Mouse (Mus musculus): ENCODE measurements at regions not wholly inside any gene's neighbourhood (a gene's known extent, or its start where the extent isn't known, plus 50 kb on each side); places are given as distances from the start of the nearest gene placed in this dataset.

GRCm38 (mm10) chr13:110642792-110643191, 247.9 kb downstream of the Plk2 start:
- TF ChIP-seq MYOG (IDR thresholded peaks at IDR 0.05; ENCODE audit: control insufficient read depth in 1 of 3, insufficient read depth in 1 of 3, insufficient read length in 2 of 3, low read depth in 2 of 3) (peak in 1 of 3 experiments; percentile 70), POLR2A (IDR thresholded peaks at IDR 0.05; ENCODE audit: insufficient read length, low read depth) (no peak), POLR2AphosphoS2 (IDR thresholded peaks at IDR 0.05; ENCODE audit: insufficient read length, low read depth) (no peak), E2F4 (IDR thresholded peaks at IDR 0.05; ENCODE audit: insufficient read depth) (no peak), MAX (IDR thresholded peaks at IDR 0.05; ENCODE audit: low read depth) (no peak), CEBPB (IDR thresholded peaks at IDR 0.05; ENCODE audit: insufficient read depth, poor library complexity, severe bottlenecking) (no peak)

Measured in myocyte (in vitro differentiated cells).